Mouse (Mus musculus) forebrain, embryonic 16.5 days (tissue): ENCODE measurements around the gene Dtx3. TPM values are rescaled to one million over a fixed set of nuclear protein-coding genes. Genes with fewer than 3 reads are reported as not detected.
A peak's percentile ranks its signal among the peaks of the same experiment; 100 is the strongest.
"Not testable (repeated sequence)": the region's sequence is repeated elsewhere in the genome, so short reads cannot be mapped to it uniquely, and the experiment has no call there.

Source experiments
- ATAC-seq: fragments of 200-750 bp; cut with Nextera tagmentation; 2 replicates; pipeline ENCODE4 v1.8.0; 2017; ENCODE audit warnings: mild to moderate bottlenecking, moderate library complexity
- H3K27ac ChIP-seq: fragments of 300-500 bp; sonication (generic); 2 replicates; pipeline ENCODE4 v1.5.1; 2014; ENCODE audit warnings: low read length, control low read depth
- H3K27me3 ChIP-seq: fragments of 300-500 bp; sonication (generic); replicated peaks from 2 replicates; pipeline ENCODE4 v1.6.1; 2014; ENCODE audit warnings: low read length; ENCODE audit not compliant: control insufficient read depth, insufficient read depth
- H3K36me3 ChIP-seq: fragments of 300-500 bp; sonication (generic); 2 replicates; pipeline ENCODE4 v1.6.1; 2014; ENCODE audit not compliant: control insufficient read depth, insufficient read depth
- H3K4me1 ChIP-seq: fragments of 300-500 bp; sonication (generic); replicated peaks from 2 replicates; pipeline ENCODE4 v1.6.1; 2014; ENCODE audit warnings: low read length; ENCODE audit not compliant: control insufficient read depth, insufficient read depth
- H3K4me2 ChIP-seq: fragments of 300-500 bp; sonication (generic); 2 replicates; pipeline ENCODE4 v1.6.1; 2014; ENCODE audit warnings: mild to moderate bottlenecking, low read length, control low read depth
- H3K4me3 ChIP-seq: fragments of 300-500 bp; sonication (generic); replicated peaks from 2 replicates; pipeline ENCODE4 v1.5.1; 2014; ENCODE audit warnings: mild to moderate bottlenecking, low read length, control low read depth
- H3K9ac ChIP-seq: fragments of 300-500 bp; sonication (generic); replicated peaks from 2 replicates; pipeline ENCODE4 v1.6.1; 2014; ENCODE audit warnings: low read depth, low read length, control low read depth
- H3K9me3 ChIP-seq: fragments of 300-500 bp; sonication (generic); 2 replicates; pipeline ENCODE4 v1.6.1; 2016; ENCODE audit warnings: low read length; ENCODE audit not compliant: control insufficient read depth
- WGBS: fragments of 180-500 bp; shearing (Covaris S2); extraction: QIAGEN DNeasy Blood & Tissue Kit; methylation state at CpG from one replicate; pipeline ENCODE4 v1.1.7; 2014; 5-methylcytosine and 5-hydroxymethylcytosine counted together
- polyA plus RNA-seq: library from polyadenylated mRNA; unstranded; fragments of >200 nt; fragmentation: Nextera tagmentation; extraction: Ambion mirVana; gene quantifications from 2 replicates; pipeline ENCODE4 v1.2.1, GENCODE M21; 2015

The Dtx3 gene
- polyA plus RNA-seq, 1 experiment from 2014 or later = 224 TPM

DNA sequence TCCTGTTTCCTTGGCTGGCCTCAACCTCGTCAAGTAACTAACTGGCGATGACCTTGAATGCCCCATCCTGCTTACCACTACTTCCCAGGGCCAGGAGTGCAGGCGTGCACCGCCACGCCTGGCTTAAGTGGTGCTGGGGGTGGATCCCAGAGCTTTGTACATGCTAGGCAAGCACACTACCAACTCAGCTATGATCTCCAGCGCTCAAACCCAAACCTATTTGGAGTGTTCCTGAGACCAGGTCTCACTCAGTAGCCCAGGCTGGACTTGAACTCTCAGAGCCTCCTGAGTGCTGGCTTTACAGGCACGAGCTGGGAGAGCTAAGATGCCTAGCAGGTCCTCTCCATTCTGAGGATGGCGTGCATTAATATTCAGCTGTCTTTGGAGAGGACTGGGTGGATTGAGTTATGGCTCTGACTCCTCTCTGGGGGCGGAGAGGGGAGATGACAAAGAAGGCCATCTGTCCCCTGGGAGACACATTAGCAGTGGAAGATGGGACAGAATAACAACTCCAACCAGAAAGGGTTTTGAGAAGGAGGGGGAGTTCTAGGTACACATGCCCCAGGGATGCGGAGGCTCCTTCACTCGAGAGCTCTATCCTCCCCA is 2.1 kb upstream of the Dtx3 start:
- ATAC-seq = no peak
- H3K4me1 ChIP-seq = peaks cover 18% of the 10 kb centered on the region
- H3K4me3 ChIP-seq = no peak overlapping the region
- H3K36me3 ChIP-seq = peaks cover 11% of the 10 kb centered on the region
- no peak overlapping the region for H3K27ac ChIP-seq
- H3K4me2 ChIP-seq = no peak overlapping the region
- no peak overlapping the region for H3K9ac ChIP-seq
- no peaks in the 10 kb centered on the region for H3K9me3 ChIP-seq
- 88% methylated on average over 11 of the region's 11 CpGs for WGBS
- H3K27me3 ChIP-seq = no peaks in the 10 kb centered on the region

DNA sequence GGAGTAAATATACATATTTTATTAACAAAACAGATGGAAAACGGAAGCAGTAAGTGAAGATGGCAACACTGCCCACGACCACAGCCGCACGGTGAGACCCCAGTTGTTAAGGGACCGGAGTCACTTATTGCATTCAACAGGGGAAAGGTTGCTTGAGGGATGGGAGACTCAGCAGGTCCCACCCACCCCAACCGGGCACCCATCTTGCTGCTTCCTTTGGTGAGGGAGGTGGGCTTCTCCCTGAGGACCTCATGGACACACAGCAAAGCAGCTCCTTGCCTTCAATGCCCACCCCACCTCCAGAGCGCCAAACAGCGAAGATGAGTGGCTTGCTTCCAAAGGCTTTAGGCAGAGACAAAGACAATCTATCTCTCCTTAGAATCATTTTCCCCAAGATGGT is 1.6 kb upstream of the Dtx3 start:
- Histone ChIP-seq H3K4me2 (no peak overlapping the region), H3K27me3 (no peaks in the 10 kb centered on the region), H3K9ac (no peak overlapping the region), H3K36me3 (peaks cover 6% of the 10 kb centered on the region; the same call in 1 of the 2 replicates), H3K27ac (no peak overlapping the region), H3K4me3 (no peak overlapping the region), H3K9me3 (no peaks in the 10 kb centered on the region), H3K4me1 (peaks cover 18% of the 10 kb centered on the region)
- ATAC-seq = no peak
- WGBS = 88% methylated on average over 8 of the region's 8 CpGs

DNA sequence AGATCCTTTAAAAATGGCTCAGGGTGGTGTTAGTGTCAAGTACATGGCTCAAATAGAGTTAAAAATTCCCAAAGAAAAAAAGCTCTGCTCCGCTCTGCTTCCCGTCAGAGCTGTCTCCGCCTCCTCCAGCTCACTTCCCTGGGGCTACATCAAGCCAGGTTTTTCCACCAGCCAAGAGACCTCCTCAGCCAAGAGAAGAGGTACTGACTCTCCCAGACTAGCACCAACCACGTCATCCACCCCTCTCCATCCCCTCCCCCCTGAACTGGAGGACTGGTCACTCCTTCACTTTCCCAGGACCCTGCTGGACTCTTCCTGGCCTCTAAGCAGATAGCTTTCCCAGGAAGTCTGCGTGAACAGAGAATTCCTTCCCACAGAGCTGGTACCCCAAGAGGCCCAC is 864 bp upstream of the Dtx3 start:
- H3K9ac ChIP-seq = peak overlapping the region; percentile 98
- H3K27me3 ChIP-seq = no peaks in the 10 kb centered on the region
- H3K36me3 ChIP-seq = peaks cover 6% of the 10 kb centered on the region; the same call in 1 of the 2 replicates
- peak overlapping the region; percentile 87 for H3K27ac ChIP-seq
- ATAC-seq = peak; percentile 59
- H3K4me2 ChIP-seq = peak overlapping the region; percentile 92
- H3K9me3 ChIP-seq = no peaks in the 10 kb centered on the region
- peaks cover 18% of the 10 kb centered on the region for H3K4me1 ChIP-seq
- 5% methylated on average over 5 of the region's 5 CpGs for WGBS
- H3K4me3 ChIP-seq = peak overlapping the region; percentile 83

- 19% methylated on average over 22 of the region's 22 CpGs for WGBS
- Histone ChIP-seq H3K9me3 (no peaks in the 10 kb centered on the region), H3K4me1 (peaks cover 23% of the 10 kb centered on the region)
These were observed 850 bp downstream of the Dtx3 start for GRCm38 (mm10) chr10:127194428-127195327.

DNA sequence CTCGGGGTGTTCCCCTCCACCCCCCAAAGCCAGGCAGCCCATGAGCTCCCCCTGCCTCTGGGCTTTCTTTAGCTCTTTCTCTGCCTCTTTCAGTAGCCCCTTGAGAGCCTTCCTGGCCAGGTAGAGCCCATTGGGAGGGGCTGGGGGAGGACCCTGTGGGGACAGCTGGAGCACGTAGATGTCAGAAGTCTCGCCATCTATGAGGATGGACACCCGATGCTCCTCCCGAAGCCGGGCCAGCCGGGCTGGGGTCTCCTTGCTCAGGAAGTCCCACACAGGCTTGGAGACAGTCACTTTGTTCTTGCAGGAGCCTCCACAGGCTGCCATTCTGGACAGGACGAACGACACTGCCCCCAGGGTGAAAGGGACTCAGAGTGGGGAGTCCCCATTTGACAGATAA is 2.5 kb downstream of the Dtx3 start:
- Histone ChIP-seq H3K4me2 (no peak overlapping the region), H3K27me3 (no peaks in the 10 kb centered on the region), H3K4me3 (no peak overlapping the region), H3K4me1 (peaks cover 36% of the 10 kb centered on the region), H3K9ac (no peak overlapping the region), H3K36me3 (peaks cover 2% of the 10 kb centered on the region; the same call in 1 of the 2 replicates), H3K9me3 (no peaks in the 10 kb centered on the region), H3K27ac (no peak overlapping the region)
- ATAC-seq = no peak
- WGBS = 89% methylated on average over 8 of the region's 9 CpGs

More at GRCm38 (mm10) chr10:127194428-127195327, 850 bp downstream of the Dtx3 start:
- Histone ChIP-seq H3K36me3 (peaks cover 4% of the 10 kb centered on the region; the same call in 1 of the 2 replicates), H3K27ac (peak overlapping the region; percentile 87), H3K4me3 (peak overlapping the region; percentile 83), H3K4me2 (peak overlapping the region; percentile 92), H3K27me3 (no peaks in the 10 kb centered on the region), H3K9ac (peak overlapping the region; percentile 98)
- ATAC-seq = peak; percentile 16

DNA sequence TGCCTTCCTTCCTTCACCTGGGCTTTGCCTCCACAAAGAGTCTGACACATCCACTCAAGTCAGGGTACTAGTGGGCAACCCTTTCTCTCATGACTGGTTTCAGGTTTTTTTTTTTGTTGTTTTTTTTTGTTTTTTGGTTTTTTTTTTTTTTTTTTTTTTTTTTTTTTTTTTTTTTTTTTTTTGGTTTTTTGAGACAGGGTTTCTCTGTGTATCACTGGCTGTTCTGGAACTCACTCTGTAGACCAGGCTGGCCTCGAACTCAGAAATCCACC is 3.5 kb downstream of the Dtx3 start:
- not testable (repeated sequence) for H3K27ac ChIP-seq, H3K9ac ChIP-seq, H3K4me2 ChIP-seq, H3K27me3 ChIP-seq, H3K9me3 ChIP-seq, H3K36me3 ChIP-seq, ATAC-seq, H3K4me3 ChIP-seq
- WGBS = 73% methylated on average over 1 of the region's 1 CpGs
- H3K4me1 ChIP-seq = peaks cover 43% of the 10 kb centered on the region

- peaks cover 40% of the 10 kb centered on the region for H3K4me1 ChIP-seq
- no peak for ATAC-seq
These were observed 4.1 kb downstream of the Dtx3 start for GRCm38 (mm10) chr10:127191191-127192056.

GRCm38 (mm10) chr10:127190398-127191190 is 4.9 kb downstream of the Dtx3 start:
- no peak for ATAC-seq
- H3K36me3 ChIP-seq = peaks cover 4% of the 10 kb centered on the region; the same call in 1 of the 2 replicates
- WGBS = 35% methylated on average over 13 of the region's 14 CpGs
- no peaks in the 10 kb centered on the region for H3K9me3 ChIP-seq
- H3K27me3 ChIP-seq = no peaks in the 10 kb centered on the region
- no peak overlapping the region; the same call in 1 of the 2 replicates for H3K4me2 ChIP-seq
- no peak overlapping the region for H3K27ac ChIP-seq
- no peak overlapping the region for H3K9ac ChIP-seq
- peaks cover 35% of the 10 kb centered on the region for H3K4me1 ChIP-seq
- no peak overlapping the region for H3K4me3 ChIP-seq

More at GRCm38 (mm10) chr10:127191191-127192056, 4.1 kb downstream of the Dtx3 start:
- no peak overlapping the region for H3K4me3 ChIP-seq
- H3K9me3 ChIP-seq = no peaks in the 10 kb centered on the region
- H3K27me3 ChIP-seq = no peaks in the 10 kb centered on the region
- WGBS = 77% methylated on average over 19 of the region's 19 CpGs
- peaks cover 3% of the 10 kb centered on the region; the same call in 1 of the 2 replicates for H3K36me3 ChIP-seq
- H3K4me2 ChIP-seq = no peak overlapping the region
- no peak overlapping the region for H3K9ac ChIP-seq
- no peak overlapping the region for H3K27ac ChIP-seq
